Mouse (Mus musculus): Measurements from ENCODE around the gene Tenm4. TPM values are rescaled to one million over a fixed set of nuclear protein-coding genes. Genes with fewer than 3 reads are reported as not detected.

Gene Tenm4
- polyA plus RNA-seq, 1 experiment from 2014 or later, result 38.0 TPM

GRCm38 (mm10) chr7:96856518-96856917 lies 685.5 kb downstream of the Tenm4 start:
- 85% methylated on average over 4 of the region's 4 CpGs for WGBS
- DNase-seq (no peak), ATAC-seq (ENCODE audit: low FRiP score, low TSS enrichment) (no peak)
- Histone ChIP-seq H3K27me3 (ENCODE audit: control insufficient read depth, insufficient read depth, low read length) (no peaks in the 10 kb centered on the region), H3K4me3 (replicated peaks; ENCODE audit: low read depth, low read length) (no peak overlapping the region), H3K9me3 (ENCODE audit: control insufficient read depth, low read length) (no peaks in the 10 kb centered on the region), H3K27ac (replicated peaks; ENCODE audit: low read depth, low read length) (no peak overlapping the region), H3K4me1 (ENCODE audit: control insufficient read depth, insufficient read depth, low read length) (peaks cover 5% of the 10 kb centered on the region), H3K9ac (replicated peaks; ENCODE audit: low read length) (no peak overlapping the region), H3K4me2 (ENCODE audit: low read length) (no peak overlapping the region), H3K36me3 (ENCODE audit: control insufficient read depth, insufficient read depth, low read length) (peaks cover 5% of the 10 kb centered on the region; the same call in 1 of the 2 replicates)

DNA sequence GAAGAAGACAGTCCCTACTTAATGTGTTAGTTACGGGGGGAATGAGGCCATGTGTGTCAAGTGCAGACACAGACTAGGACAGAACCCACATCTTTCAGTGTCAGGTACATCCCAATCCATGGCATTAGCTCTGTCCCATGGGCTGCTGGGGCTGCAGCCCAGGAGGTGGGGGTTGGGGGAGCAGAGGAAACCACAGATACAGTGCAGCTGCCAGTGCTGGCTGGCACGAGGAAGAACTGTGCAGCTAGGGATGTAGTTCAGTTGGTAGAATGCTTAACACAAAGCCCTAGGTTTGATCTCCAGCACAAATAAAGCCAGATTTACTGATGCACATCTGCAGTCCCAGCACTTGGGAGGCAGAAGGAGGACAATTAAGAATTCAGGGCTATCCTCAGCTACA lies 688.0 kb downstream of the Tenm4 start:
- Histone ChIP-seq H3K4me1 (ENCODE audit: control insufficient read depth, insufficient read depth, low read length) (peaks cover 5% of the 10 kb centered on the region), H3K27ac (replicated peaks; ENCODE audit: low read depth, low read length) (no peak overlapping the region), H3K4me3 (replicated peaks; ENCODE audit: low read depth, low read length) (no peak overlapping the region), H3K9me3 (ENCODE audit: control insufficient read depth, low read length) (no peaks in the 10 kb centered on the region), H3K36me3 (ENCODE audit: control insufficient read depth, insufficient read depth, low read length) (0 out of 2 replicates have a peak, but pooled peaks cover 9% of the 10 kb centered on the region), H3K27me3 (ENCODE audit: control insufficient read depth, insufficient read depth, low read length) (no peaks in the 10 kb centered on the region), H3K4me2 (ENCODE audit: low read length) (no peak overlapping the region), H3K9ac (replicated peaks; ENCODE audit: low read length) (no peak overlapping the region)
- 81% methylated on average over 2 of the region's 2 CpGs for WGBS
- ATAC-seq (ENCODE audit: low FRiP score, low TSS enrichment) (no peak), DNase-seq (no peak)

- ATAC-seq (ENCODE audit: low FRiP score, low TSS enrichment) (no peak), DNase-seq (no peak)
- H3K9me3 ChIP-seq (ENCODE audit: control insufficient read depth, low read length), result no peaks in the 10 kb centered on the region
- H3K4me3 ChIP-seq (replicated peaks; ENCODE audit: low read depth, low read length), result no peak overlapping the region
- no peak overlapping the region for H3K9ac ChIP-seq (replicated peaks; ENCODE audit: low read length)
- no peak overlapping the region for H3K27ac ChIP-seq (replicated peaks; ENCODE audit: low read depth, low read length)
- 64% methylated on average over 5 of the region's 5 CpGs for WGBS
- no peaks in the 10 kb centered on the region for H3K27me3 ChIP-seq (ENCODE audit: control insufficient read depth, insufficient read depth, low read length)
- peaks cover 5% of the 10 kb centered on the region for H3K4me1 ChIP-seq (ENCODE audit: control insufficient read depth, insufficient read depth, low read length)
- H3K4me2 ChIP-seq (ENCODE audit: low read length), result no peak overlapping the region
- 0 out of 2 replicates have a peak, but pooled peaks cover 9% of the 10 kb centered on the region for H3K36me3 ChIP-seq (ENCODE audit: control insufficient read depth, insufficient read depth, low read length)
Measured at GRCm38 (mm10) chr7:96859684-96860083, 688.6 kb downstream of the Tenm4 start.

DNA sequence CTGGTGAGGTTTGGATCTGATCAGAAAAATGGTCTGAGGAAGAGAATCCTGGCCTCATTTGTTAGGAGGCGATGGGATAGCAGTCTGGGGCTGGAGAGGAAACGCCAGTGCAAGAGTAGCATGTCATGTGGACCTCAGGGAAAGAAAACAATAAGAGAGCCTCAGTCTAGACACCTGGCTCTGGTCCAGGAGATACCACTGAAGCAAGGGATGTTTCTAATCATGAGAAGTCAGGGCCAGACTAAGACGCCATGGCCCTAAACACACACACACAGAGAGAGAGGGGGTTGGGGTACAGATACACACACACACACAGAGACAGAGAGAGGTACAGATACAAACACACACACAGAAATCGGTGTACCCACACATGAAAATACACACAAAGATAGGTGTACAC lies 689.6 kb downstream of the Tenm4 start:
- Histone ChIP-seq H3K9ac (replicated peaks; ENCODE audit: low read length) (no peak overlapping the region), H3K4me2 (ENCODE audit: low read length) (no peak overlapping the region), H3K36me3 (ENCODE audit: control insufficient read depth, insufficient read depth, low read length) (0 out of 2 replicates have a peak, but pooled peaks cover 9% of the 10 kb centered on the region), H3K4me3 (replicated peaks; ENCODE audit: low read depth, low read length) (no peak overlapping the region), H3K27me3 (ENCODE audit: control insufficient read depth, insufficient read depth, low read length) (no peaks in the 10 kb centered on the region), H3K9me3 (ENCODE audit: control insufficient read depth, low read length) (no peaks in the 10 kb centered on the region), H3K27ac (replicated peaks; ENCODE audit: low read depth, low read length) (no peak overlapping the region), H3K4me1 (ENCODE audit: control insufficient read depth, insufficient read depth, low read length) (peaks cover 14% of the 10 kb centered on the region)
- no peak for DNase-seq
- no peak for ATAC-seq (ENCODE audit: low FRiP score, low TSS enrichment)
- 70% methylated on average over 4 of the region's 4 CpGs for WGBS

- WGBS, result 33% methylated on average over 7 of the region's 7 CpGs
- no peak overlapping the region for H3K4me3 ChIP-seq (replicated peaks; ENCODE audit: low read depth, low read length)
- DNase-seq, result peak; percentile 65
- peaks cover 15% of the 10 kb centered on the region for H3K4me1 ChIP-seq (ENCODE audit: control insufficient read depth, insufficient read depth, low read length)
- peak; percentile 67 for ATAC-seq (ENCODE audit: low FRiP score, low TSS enrichment)
- no peaks in the 10 kb centered on the region for H3K9me3 ChIP-seq (ENCODE audit: control insufficient read depth, low read length)
- H3K4me2 ChIP-seq (ENCODE audit: low read length), result no peak overlapping the region
- H3K9ac ChIP-seq (replicated peaks; ENCODE audit: low read length), result no peak overlapping the region
- no peaks in the 10 kb centered on the region for H3K27me3 ChIP-seq (ENCODE audit: control insufficient read depth, insufficient read depth, low read length)
- H3K36me3 ChIP-seq (ENCODE audit: control insufficient read depth, insufficient read depth, low read length), result peaks cover 24% of the 10 kb centered on the region; the same call in 1 of the 2 replicates
- 0 out of 2 replicates have a peak overlapping the region, but pooled peaks have one; percentile 50 for H3K27ac ChIP-seq (replicated peaks; ENCODE audit: low read depth, low read length)
Measured at GRCm38 (mm10) chr7:96864894-96865722, 694.1 kb downstream of the Tenm4 start.

DNA sequence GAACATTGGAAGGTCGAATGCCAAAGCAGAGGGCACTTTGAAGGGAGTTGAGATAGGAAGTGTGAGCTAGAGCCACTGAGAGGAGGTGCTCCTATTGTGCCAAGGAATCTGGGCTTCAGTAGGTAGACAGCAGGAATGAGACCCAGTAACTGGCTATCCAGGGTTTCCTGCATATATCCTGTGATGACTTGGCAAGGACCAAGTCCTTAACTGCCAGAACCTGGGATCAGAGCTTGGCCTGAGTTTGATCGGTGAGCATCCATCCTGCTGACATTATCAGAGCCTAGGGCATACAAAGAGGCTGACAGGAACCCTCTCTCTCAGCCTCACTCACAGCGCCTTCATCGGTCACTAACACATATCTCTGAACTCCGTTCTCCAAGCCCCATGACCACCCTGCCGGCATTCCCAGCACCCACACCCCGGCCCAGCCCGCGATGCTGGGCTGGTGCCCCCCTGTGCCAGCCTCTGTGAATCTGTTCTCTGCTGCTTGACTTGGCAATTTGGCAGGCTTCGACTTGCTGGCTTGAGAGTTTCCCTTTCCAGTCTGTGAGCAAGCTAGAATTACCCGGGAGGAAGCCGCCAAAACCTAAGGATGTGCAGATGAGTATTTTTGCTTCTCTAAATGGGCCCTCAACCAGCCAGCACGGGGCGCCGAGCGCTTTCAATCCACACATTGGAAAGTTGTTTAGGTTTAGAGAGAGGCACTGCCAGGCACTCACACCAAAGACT lies 698.2 kb downstream of the Tenm4 start:
- DNase-seq, result no peak

DNA sequence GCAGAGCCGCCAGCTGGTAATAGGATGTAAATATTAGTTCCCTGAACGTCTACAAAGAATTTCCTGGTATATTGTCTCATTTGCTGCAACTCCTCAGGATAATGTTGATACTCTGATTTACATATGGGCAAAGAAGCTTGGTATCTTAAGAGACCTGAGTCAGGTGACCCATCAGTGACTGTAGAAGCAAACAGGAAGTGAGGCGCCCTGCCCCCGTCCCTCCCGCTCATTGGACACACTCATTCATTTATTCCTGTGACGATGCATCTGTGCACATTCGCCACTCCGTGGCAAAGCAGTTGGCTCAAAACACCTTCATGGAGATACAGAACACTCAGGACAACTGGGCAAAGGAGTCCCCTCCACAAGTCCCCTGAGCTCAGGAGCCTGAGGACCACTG lies 699.4 kb downstream of the Tenm4 start:
- Histone ChIP-seq H3K4me3 (replicated peaks; ENCODE audit: low read depth, low read length) (no peak overlapping the region), H3K27ac (replicated peaks; ENCODE audit: low read depth, low read length) (no peak overlapping the region), H3K9me3 (ENCODE audit: control insufficient read depth, low read length) (no peaks in the 10 kb centered on the region), H3K36me3 (ENCODE audit: control insufficient read depth, insufficient read depth, low read length) (peaks cover 22% of the 10 kb centered on the region; the same call in 1 of the 2 replicates), H3K27me3 (ENCODE audit: control insufficient read depth, insufficient read depth, low read length) (no peaks in the 10 kb centered on the region), H3K4me2 (ENCODE audit: low read length) (no peak overlapping the region), H3K9ac (replicated peaks; ENCODE audit: low read length) (no peak overlapping the region), H3K4me1 (ENCODE audit: control insufficient read depth, insufficient read depth, low read length) (peaks cover 7% of the 10 kb centered on the region)
- WGBS, result 87% methylated on average over 8 of the region's 8 CpGs
- ATAC-seq (ENCODE audit: low FRiP score, low TSS enrichment) (no peak), DNase-seq (no peak)

More for the DNA sequence above, 698.2 kb downstream of the Tenm4 start:
- Histone ChIP-seq H3K9me3 (ENCODE audit: control insufficient read depth, low read length) (no peaks in the 10 kb centered on the region), H3K4me3 (replicated peaks; ENCODE audit: low read depth, low read length) (no peak overlapping the region), H3K4me2 (ENCODE audit: low read length) (no peak overlapping the region), H3K27me3 (ENCODE audit: control insufficient read depth, insufficient read depth, low read length) (no peaks in the 10 kb centered on the region), H3K27ac (replicated peaks; ENCODE audit: low read depth, low read length) (no peak overlapping the region), H3K36me3 (ENCODE audit: control insufficient read depth, insufficient read depth, low read length) (peaks cover 22% of the 10 kb centered on the region; the same call in 1 of the 2 replicates), H3K4me1 (ENCODE audit: control insufficient read depth, insufficient read depth, low read length) (peaks cover 15% of the 10 kb centered on the region), H3K9ac (replicated peaks; ENCODE audit: low read length) (no peak overlapping the region)
- WGBS, result 89% methylated on average over 16 of the region's 16 CpGs
- ATAC-seq (ENCODE audit: low FRiP score, low TSS enrichment), result 0 out of 2 replicates have a peak, but pooled peaks have one; percentile 28

- Histone ChIP-seq H3K9me3 (ENCODE audit: control insufficient read depth, low read length) (no peaks in the 10 kb centered on the region), H3K27me3 (ENCODE audit: control insufficient read depth, insufficient read depth, low read length) (no peaks in the 10 kb centered on the region), H3K4me1 (ENCODE audit: control insufficient read depth, insufficient read depth, low read length) (peaks cover 2% of the 10 kb centered on the region; the same call in 1 of the 2 replicates), H3K36me3 (ENCODE audit: control insufficient read depth, insufficient read depth, low read length) (peaks cover 22% of the 10 kb centered on the region; the same call in 1 of the 2 replicates), H3K4me3 (replicated peaks; ENCODE audit: low read depth, low read length) (no peak overlapping the region), H3K27ac (replicated peaks; ENCODE audit: low read depth, low read length) (no peak overlapping the region), H3K4me2 (ENCODE audit: low read length) (no peak overlapping the region), H3K9ac (replicated peaks; ENCODE audit: low read length) (no peak overlapping the region)
- ATAC-seq (ENCODE audit: low FRiP score, low TSS enrichment) (no peak), DNase-seq (no peak)
- WGBS, result 48% methylated on average over 4 of the region's 4 CpGs
Measured at GRCm38 (mm10) chr7:96871031-96871430, 700.0 kb downstream of the Tenm4 start.
